Mouse (Mus musculus) MEL (cell line): ENCODE results near the gene Cmtm2b. TPM values are rescaled to one million over a fixed set of nuclear protein-coding genes. Genes with fewer than 3 reads are reported as not detected.
"Not testable (repeated sequence)": the region's sequence is repeated elsewhere in the genome, so short reads cannot be mapped to it uniquely, and the experiment has no call there.

Source experiments
- DNase-seq: peaks from one replicate; pipeline ENCODE4 v3.0.0; 2011; ENCODE audit warnings: low read depth, low spot score
- H3K27ac ChIP-seq: 2 replicates; pipeline ENCODE4 v1.5.1; 2012; ENCODE audit warnings: low read depth, mild to moderate bottlenecking, control low read depth, low read length, moderate library complexity; ENCODE audit not compliant: control insufficient read depth
- H3K27me3 ChIP-seq, 2 experiments: fragments of 150-350 bp in 1 of 2; sonication (generic) in 1 of 2; 2 replicates each; pipeline ENCODE4 v1.6.1; 2012; ENCODE audit warnings: low read length in 2 of 2, mild to moderate bottlenecking in 2 of 2, improper control_type of control experiment in 1 of 2, moderate library complexity in 1 of 2; ENCODE audit not compliant: insufficient read depth in 2 of 2, control insufficient read depth in 1 of 2
- H3K36me3 ChIP-seq, 2 experiments: 2 replicates each; pipeline ENCODE4 v1.6.1; 2012 to 2014; ENCODE audit warnings: low read length in 2 of 2, improper control_type of control experiment in 1 of 2, inconsistent platforms in 1 of 2, mild to moderate bottlenecking in 1 of 2; ENCODE audit not compliant: insufficient read depth in 2 of 2, control insufficient read depth in 1 of 2
- H3K4me1 ChIP-seq, 2 experiments: fragments of 150-350 bp in 1 of 2; sonication (generic) in 1 of 2; 2 replicates each; pipeline ENCODE4 v1.6.1; 2012; ENCODE audit warnings: low read length in 2 of 2, improper control_type of control experiment in 1 of 2, mild to moderate bottlenecking in 1 of 2; ENCODE audit not compliant: insufficient read depth in 2 of 2, control insufficient read depth in 1 of 2
- H3K4me3 ChIP-seq, 2 experiments: fragments of 150-350 bp in 1 of 2; sonication (generic) in 1 of 2; 2 replicates each; pipeline ENCODE4 v1.5.1; 2012; ENCODE audit warnings: low read depth in 2 of 2, low read length in 2 of 2, mild to moderate bottlenecking in 2 of 2, moderate library complexity in 2 of 2, control low read depth in 1 of 2, improper control_type of control experiment in 1 of 2; ENCODE audit not compliant: control insufficient read depth in 1 of 2, insufficient read depth in 1 of 2
- H3K79me2 ChIP-seq: 2 replicates; pipeline ENCODE4 v1.6.1; 2012; ENCODE audit warnings: mild to moderate bottlenecking, low read length, moderate library complexity; ENCODE audit not compliant: control insufficient read depth, poor library complexity, insufficient read depth
- H3K9ac ChIP-seq: 2 replicates; pipeline ENCODE4 v1.6.1; 2012; ENCODE audit warnings: low read depth, mild to moderate bottlenecking, control low read depth, low read length, moderate library complexity; ENCODE audit not compliant: control insufficient read depth, poor library complexity, severe bottlenecking
- H3K9me3 ChIP-seq: fragments of 150-350 bp; sonication (generic); replicated peaks from 2 replicates; pipeline ENCODE4 v1.6.1; 2012; ENCODE audit warnings: mild to moderate bottlenecking, low read length, improper control_type of control experiment, moderate library complexity; ENCODE audit not compliant: insufficient read depth
- CHD2 ChIP-seq: IDR thresholded peaks from 2 replicates; pipeline ENCODE4 v1.6.1; 2011; ENCODE audit warnings: low read length, improper control_type of control experiment
- MEF2A ChIP-seq: IDR thresholded peaks from 2 replicates; pipeline ENCODE4 v1.6.1; 2014; ENCODE audit warnings: low read depth, mild to moderate bottlenecking, inconsistent platforms, low read length, improper control_type of control experiment; ENCODE audit not compliant: poor library complexity, insufficient replicate concordance, severe bottlenecking; ENCODE audit errors: extremely low read depth
- polyA plus RNA-seq, 2 experiments: library from polyadenylated mRNA; stranded (reverse) in 1 of 2; unstranded in 1 of 2; fragments of >175 nt in 1 of 2; fragments of >200 nt in 1 of 2; gene quantifications; 2 replicates each; pipeline versions ENCODE4 v1.2.1 to v1.2.4; 2012; ENCODE audit warnings: low replicate concordance in 2 of 2, low read depth in 1 of 2; ENCODE audit not compliant: insufficient read length in 2 of 2, insufficient read depth in 1 of 2, missing spikeins in 1 of 2
- total RNA-seq: library from RNA; depleted of rRNA; stranded (reverse); fragments of 300-350 nt; gene quantifications from 2 replicates; pipeline ENCODE4 v1.2.3, GENCODE M21; 2012; rRNA removed

The Cmtm2b gene
- total RNA-seq: not detected in 2 replicates
- not detected for polyA plus RNA-seq

GRCm38 (mm10) chr8:104321930-104322329, at the start of gene Cmtm2b:
Gene Cmtm2b, plus strand, starts transcription at chr8:104322230.
- not testable (repeated sequence) for H3K9me3 ChIP-seq, H3K4me1 ChIP-seq, H3K79me2 ChIP-seq, H3K4me3 ChIP-seq, H3K9ac ChIP-seq, DNase-seq, H3K27ac ChIP-seq, H3K36me3 ChIP-seq, H3K27me3 ChIP-seq

- H3K27ac ChIP-seq, H3K79me2 ChIP-seq, H3K4me3 ChIP-seq, H3K36me3 ChIP-seq, H3K9me3 ChIP-seq, DNase-seq, H3K4me1 ChIP-seq, H3K9ac ChIP-seq, H3K27me3 ChIP-seq: not testable (repeated sequence)
Measured at GRCm38 (mm10) chr8:104293081-104293480, 28.9 kb upstream of the Cmtm2b start, which contains the start of gene Cmtm2a. Gene Cmtm2a, minus strand, starts transcription at chr8:104293181.

GRCm38 (mm10) chr8:104294396-104294795, 27.6 kb upstream of the Cmtm2b start:
- Histone ChIP-seq H3K4me1 (no peaks in the 10 kb centered on the region), H3K27ac (no peak overlapping the region), H3K27me3 (no peaks in the 10 kb centered on the region), H3K9me3 (no peaks in the 10 kb centered on the region), H3K4me3 (no peak overlapping the region), H3K36me3 (no peaks in the 10 kb centered on the region), H3K9ac (no peak overlapping the region), H3K79me2 (no peaks in the 10 kb centered on the region)
- no peak for TF ChIP-seq MEF2A
- TF ChIP-seq CHD2: no peak
- no peak for DNase-seq

- H3K79me2 ChIP-seq, H3K4me1 ChIP-seq, H3K27ac ChIP-seq, H3K27me3 ChIP-seq, H3K36me3 ChIP-seq, H3K9ac ChIP-seq, H3K4me3 ChIP-seq, DNase-seq, H3K9me3 ChIP-seq: not testable (repeated sequence)
Measured at GRCm38 (mm10) chr8:104301577-104301976, 20.5 kb upstream of the Cmtm2b start.

- H3K36me3 ChIP-seq, H3K4me3 ChIP-seq, H3K9ac ChIP-seq, H3K27me3 ChIP-seq, DNase-seq, H3K4me1 ChIP-seq, H3K27ac ChIP-seq, H3K79me2 ChIP-seq, H3K9me3 ChIP-seq: not testable (repeated sequence)
Measured at GRCm38 (mm10) chr8:104302536-104302935, 19.5 kb upstream of the Cmtm2b start.
